Mouse (Mus musculus) hindbrain, postnatal 0 days (tissue): ENCODE results near the gene Rpl13a. TPM values are rescaled to one million over a fixed set of nuclear protein-coding genes. Genes with fewer than 3 reads are reported as not detected.

Experiments
- ATAC-seq: fragments of 200-750 bp; cut with Nextera tagmentation; 2 replicates; pipeline ENCODE4 v1.8.0; 2017; ENCODE audit warnings: mild to moderate bottlenecking, moderate TSS enrichment, moderate library complexity
- DNase-seq: peaks from one replicate; pipeline ENCODE4 v3.0.0-alpha.2; 2015; ENCODE audit warnings: low spot score
- H3K27ac ChIP-seq: fragments of 300-500 bp; sonication (generic); 2 replicates; pipeline ENCODE4 v1.5.1; 2014; ENCODE audit warnings: mild to moderate bottlenecking
- H3K27me3 ChIP-seq: fragments of 300-500 bp; sonication (generic); 2 replicates; pipeline ENCODE4 v1.6.1; 2014; ENCODE audit warnings: low read length, mixed read lengths; ENCODE audit not compliant: insufficient read depth
- H3K36me3 ChIP-seq: fragments of 300-500 bp; sonication (generic); 2 replicates; pipeline ENCODE4 v1.6.1; 2014; ENCODE audit warnings: low read length, mixed read lengths; ENCODE audit not compliant: insufficient read depth
- H3K4me1 ChIP-seq: fragments of 300-500 bp; sonication (generic); 2 replicates; pipeline ENCODE4 v1.6.1; 2014; ENCODE audit warnings: antibody characterized with exemption, low read length, mixed read lengths; ENCODE audit not compliant: insufficient read depth
- H3K4me2 ChIP-seq: fragments of 300-500 bp; sonication (generic); 2 replicates; pipeline ENCODE4 v1.6.1; 2014; ENCODE audit warnings: low read depth, mild to moderate bottlenecking, low read length, moderate library complexity, mixed read lengths
- H3K4me3 ChIP-seq: fragments of 300-500 bp; sonication (generic); 2 replicates; pipeline ENCODE4 v1.5.1; 2014; ENCODE audit warnings: low read length
- H3K9ac ChIP-seq: fragments of 300-500 bp; sonication (generic); replicated peaks from 2 replicates; pipeline ENCODE4 v1.6.1; 2014; ENCODE audit warnings: mild to moderate bottlenecking, low read length, moderate library complexity, mixed read lengths
- H3K9me3 ChIP-seq: fragments of 300-500 bp; sonication (generic); 2 replicates; pipeline ENCODE4 v1.6.1; 2016; ENCODE audit warnings: low read length, mixed read lengths
- CTCF ChIP-seq: IDR thresholded peaks from 2 replicates; pipeline ENCODE4 v1.5.1; 2016; ENCODE audit warnings: antibody characterized with exemption, control low read depth, low read depth
- WGBS: fragments of 180-500 bp; shearing (Covaris S2); extraction: QIAGEN DNeasy Blood & Tissue Kit; methylation state at CpG from one replicate; pipeline ENCODE4 v1.1.7; 2014; 5-methylcytosine and 5-hydroxymethylcytosine counted together
- polyA plus RNA-seq: library from polyadenylated mRNA; unstranded; fragments of >200 nt; fragmentation: Nextera tagmentation; extraction: Ambion mirVana; gene quantifications from 2 replicates; pipeline ENCODE4 v1.2.1, GENCODE M21; 2015
- total RNA-seq: library from RNA; depleted of rRNA; stranded (reverse); fragments of >200 nt; gene quantifications from 2 replicates; pipeline ENCODE4 v1.2.3, GENCODE M21; 2014

The Rpl13a gene
- total and polyA plus RNA-seq, 2 experiments from 2014 or later: 800 to 1,807 TPM

- H3K4me2 ChIP-seq: no peak overlapping the region
- ATAC-seq: no peak
- DNase-seq: no peak
Measured at GRCm38 (mm10) chr7:45086084-45086483, 42.5 kb downstream of the Rpl13a start.

GRCm38 (mm10) chr7:45083300-45083890 lies 45.2 kb downstream of the Rpl13a start:
- DNase-seq (no peak), ATAC-seq (no peak)
- no peak overlapping the region for H3K4me2 ChIP-seq
- H3K9me3 ChIP-seq: no peaks in the 10 kb centered on the region
- peak overlapping the region; percentile 62; the same call in 1 of the 2 replicates for H3K27ac ChIP-seq
- WGBS: 83% methylated on average over 22 of the region's 22 CpGs
- H3K27me3 ChIP-seq: no peaks in the 10 kb centered on the region
- no peak overlapping the region for H3K4me3 ChIP-seq
- H3K36me3 ChIP-seq: no peaks in the 10 kb centered on the region
- no peaks in the 10 kb centered on the region for H3K4me1 ChIP-seq
- H3K9ac ChIP-seq: no peak overlapping the region
- no peak for TF ChIP-seq CTCF

More at GRCm38 (mm10) chr7:45086084-45086483, 42.5 kb downstream of the Rpl13a start:
- no peak overlapping the region for H3K27ac ChIP-seq
- H3K9ac ChIP-seq: no peak overlapping the region
- TF ChIP-seq CTCF: peak; percentile 24; the same call in 1 of the 2 replicates
- no peaks in the 10 kb centered on the region for H3K9me3 ChIP-seq
- 80% methylated on average over 4 of the region's 4 CpGs for WGBS
- H3K4me3 ChIP-seq: no peak overlapping the region
- H3K27me3 ChIP-seq: no peaks in the 10 kb centered on the region
- H3K36me3 ChIP-seq: no peaks in the 10 kb centered on the region
- no peaks in the 10 kb centered on the region for H3K4me1 ChIP-seq

GRCm38 (mm10) chr7:45082401-45083299 lies 45.9 kb downstream of the Rpl13a start:
- 72% methylated on average over 25 of the region's 25 CpGs for WGBS
- no peaks in the 10 kb centered on the region for H3K9me3 ChIP-seq
- TF ChIP-seq CTCF: peak; percentile 10; the same call in 1 of the 2 replicates
- H3K9ac ChIP-seq: no peak overlapping the region
- H3K4me2 ChIP-seq: no peak overlapping the region
- H3K36me3 ChIP-seq: peaks cover 3% of the 10 kb centered on the region; the same call in 1 of the 2 replicates
- H3K27ac ChIP-seq: peak overlapping the region; percentile 62; the same call in 1 of the 2 replicates
- DNase-seq (peak; percentile 18), ATAC-seq (no peak)
- H3K27me3 ChIP-seq: no peaks in the 10 kb centered on the region
- H3K4me1 ChIP-seq: no peaks in the 10 kb centered on the region
- H3K4me3 ChIP-seq: no peak overlapping the region

GRCm38 (mm10) chr7:45081016-45081415 lies 47.5 kb downstream of the Rpl13a start:
- no peak overlapping the region for H3K9ac ChIP-seq
- ATAC-seq (no peak), DNase-seq (no peak)
- no peaks in the 10 kb centered on the region for H3K27me3 ChIP-seq
- no peaks in the 10 kb centered on the region for H3K4me1 ChIP-seq
- 50% methylated on average over 5 of the region's 5 CpGs for WGBS
- no peak overlapping the region for H3K27ac ChIP-seq
- no peak overlapping the region for H3K4me2 ChIP-seq
- no peak overlapping the region for H3K4me3 ChIP-seq
- peaks cover 12% of the 10 kb centered on the region for H3K36me3 ChIP-seq
- H3K9me3 ChIP-seq: no peaks in the 10 kb centered on the region
- TF ChIP-seq CTCF: no peak

GRCm38 (mm10) chr7:45079856-45080255 lies 48.7 kb downstream of the Rpl13a start:
- Histone ChIP-seq H3K9me3 (no peaks in the 10 kb centered on the region), H3K4me1 (no peaks in the 10 kb centered on the region), H3K36me3 (peaks cover 16% of the 10 kb centered on the region), H3K4me3 (no peak overlapping the region), H3K9ac (no peak overlapping the region), H3K27ac (no peak overlapping the region), H3K27me3 (no peaks in the 10 kb centered on the region), H3K4me2 (no peak overlapping the region)
- DNase-seq (peak; percentile 95), ATAC-seq (peak; percentile 66)
- TF ChIP-seq CTCF: peak; percentile 96
- WGBS: 2% methylated on average over 10 of the region's 10 CpGs

- no peak for ATAC-seq
- Histone ChIP-seq H3K36me3 (peaks cover 21% of the 10 kb centered on the region), H3K9me3 (no peaks in the 10 kb centered on the region), H3K4me1 (no peaks in the 10 kb centered on the region), H3K27me3 (no peaks in the 10 kb centered on the region), H3K4me3 (no peak overlapping the region), H3K4me2 (no peak overlapping the region), H3K27ac (no peak overlapping the region), H3K9ac (no peak overlapping the region)
- peak; percentile 79 for DNase-seq
- 39% methylated on average over 9 of the region's 9 CpGs for WGBS
- peak; percentile 83 for TF ChIP-seq CTCF
Measured at GRCm38 (mm10) chr7:45078513-45078912, 50.0 kb downstream of the Rpl13a start.
